Mouse (Mus musculus): ENCODE results near the gene Neil1.

- TF ChIP-seq CTCF (IDR thresholded peaks at IDR 0.05; ENCODE audit: low read depth), result no peak
- TF ChIP-seq EP300 (IDR thresholded peaks at IDR 0.05; ENCODE audit: low read depth), result no peak
These were observed 18.1 kb upstream of the Neil1 start for GRCm38 (mm10) chr9:57166173-57166572.

Measured in liver, embryonic 14.5 days (tissue).